Mouse (Mus musculus) stomach, embryonic 15.5 days (tissue): ENCODE data around the gene Grm8. TPM values are rescaled to one million over a fixed set of nuclear protein-coding genes. Genes with fewer than 3 reads are reported as not detected.
"Not testable (repeated sequence)": the region's sequence is repeated elsewhere in the genome, so short reads cannot be mapped to it uniquely, and the experiment has no call there.

Experiments used
- ATAC-seq: fragments of 200-750 bp; cut with Nextera tagmentation; 2 replicates; pipeline ENCODE4 v1.8.0; 2017; ENCODE audit warnings: low read depth, moderate number of reproducible peaks, moderate TSS enrichment; ENCODE audit not compliant: insufficient read depth, low FRiP score
- H3K27ac ChIP-seq: fragments of 300-500 bp; sonication (generic); 2 replicates; pipeline ENCODE4 v1.5.1; 2015; ENCODE audit warnings: mild to moderate bottlenecking, inconsistent platforms
- H3K27me3 ChIP-seq: fragments of 300-500 bp; sonication (generic); replicated peaks from 2 replicates; pipeline ENCODE4 v1.6.1; 2015; ENCODE audit warnings: inconsistent platforms
- H3K36me3 ChIP-seq: fragments of 300-500 bp; sonication (generic); 2 replicates; pipeline ENCODE4 v1.6.1; 2015; ENCODE audit warnings: inconsistent platforms
- H3K4me1 ChIP-seq: fragments of 300-500 bp; sonication (generic); 2 replicates; pipeline ENCODE4 v1.6.1; 2015; ENCODE audit warnings: inconsistent platforms
- H3K4me2 ChIP-seq: fragments of 300-500 bp; sonication (generic); 2 replicates; pipeline ENCODE4 v1.6.1; 2015; ENCODE audit warnings: mild to moderate bottlenecking, inconsistent platforms
- H3K4me3 ChIP-seq: fragments of 300-500 bp; sonication (generic); replicated peaks from 2 replicates; pipeline ENCODE4 v1.5.1; 2015; ENCODE audit warnings: inconsistent platforms
- H3K9ac ChIP-seq: fragments of 300-500 bp; sonication (generic); 2 replicates; pipeline ENCODE4 v1.6.1; 2015; ENCODE audit warnings: inconsistent platforms
- H3K9me3 ChIP-seq: fragments of 300-500 bp; sonication (generic); 2 replicates; pipeline ENCODE4 v1.6.1; 2016; ENCODE audit warnings: inconsistent platforms
- WGBS: fragments of 180-500 bp; shearing (Covaris S2); methylation state at CpG from one replicate; pipeline ENCODE4 v1.1.7; 2015; 5-methylcytosine and 5-hydroxymethylcytosine counted together
- polyA plus RNA-seq: library from polyadenylated mRNA; unstranded; fragments of >200 nt; fragmentation: Nextera tagmentation; extraction: Ambion mirVana; gene quantifications from 2 replicates; pipeline ENCODE4 v1.2.1, GENCODE M21; 2015

Grm8 gene
- polyA plus RNA-seq, 1 experiment from 2014 or later, result 1.6 TPM

GRCm38 (mm10) chr6:27928058-27928457 lies 206.9 kb downstream of the Grm8 start:
- H3K4me3 ChIP-seq, result no peak overlapping the region
- 39% methylated on average over 3 of the region's 3 CpGs for WGBS
- H3K9me3 ChIP-seq, result no peaks in the 10 kb centered on the region
- ATAC-seq, result no peak
- H3K36me3 ChIP-seq, result no peaks in the 10 kb centered on the region
- H3K4me1 ChIP-seq, result no peaks in the 10 kb centered on the region
- no peak overlapping the region for H3K4me2 ChIP-seq
- H3K27ac ChIP-seq, result no peak overlapping the region
- no peaks in the 10 kb centered on the region for H3K27me3 ChIP-seq
- no peak overlapping the region for H3K9ac ChIP-seq

GRCm38 (mm10) chr6:27913281-27913680 lies 221.7 kb downstream of the Grm8 start:
- Histone ChIP-seq H3K9ac (no peak overlapping the region), H3K27me3 (no peaks in the 10 kb centered on the region), H3K9me3 (no peaks in the 10 kb centered on the region), H3K36me3 (no peaks in the 10 kb centered on the region), H3K4me2 (no peak overlapping the region), H3K4me1 (no peaks in the 10 kb centered on the region), H3K27ac (no peak overlapping the region), H3K4me3 (no peak overlapping the region)
- ATAC-seq, result no peak
- WGBS, result 55% methylated on average over 1 of the region's 1 CpGs

- no peak for ATAC-seq
Measured at GRCm38 (mm10) chr6:27904358-27904757, 230.6 kb downstream of the Grm8 start.

GRCm38 (mm10) chr6:27902224-27902623 lies 232.8 kb downstream of the Grm8 start:
- H3K27me3 ChIP-seq, result no peaks in the 10 kb centered on the region
- H3K27ac ChIP-seq, result no peak overlapping the region
- H3K4me1 ChIP-seq, result no peaks in the 10 kb centered on the region
- no peak for ATAC-seq
- H3K9me3 ChIP-seq, result no peaks in the 10 kb centered on the region
- H3K4me3 ChIP-seq, result no peak overlapping the region
- H3K36me3 ChIP-seq, result no peaks in the 10 kb centered on the region
- WGBS, result 90% methylated on average over 1 of the region's 1 CpGs
- no peak overlapping the region for H3K9ac ChIP-seq
- H3K4me2 ChIP-seq, result no peak overlapping the region

More at GRCm38 (mm10) chr6:27904358-27904757, 230.6 kb downstream of the Grm8 start:
- H3K27ac ChIP-seq, result no peak overlapping the region
- no peaks in the 10 kb centered on the region for H3K9me3 ChIP-seq
- H3K27me3 ChIP-seq, result no peaks in the 10 kb centered on the region
- no peak overlapping the region for H3K4me3 ChIP-seq
- H3K4me2 ChIP-seq, result no peak overlapping the region
- no peaks in the 10 kb centered on the region for H3K36me3 ChIP-seq
- H3K4me1 ChIP-seq, result no peaks in the 10 kb centered on the region
- H3K9ac ChIP-seq, result no peak overlapping the region

- no peak overlapping the region for H3K9ac ChIP-seq
- no peak overlapping the region for H3K4me3 ChIP-seq
- ATAC-seq, result no peak
- H3K36me3 ChIP-seq, result no peaks in the 10 kb centered on the region
- no peak overlapping the region for H3K4me2 ChIP-seq
- no peaks in the 10 kb centered on the region for H3K9me3 ChIP-seq
- H3K4me1 ChIP-seq, result no peaks in the 10 kb centered on the region
- WGBS, result 80% methylated on average over 3 of the region's 3 CpGs
- H3K27me3 ChIP-seq, result no peaks in the 10 kb centered on the region
- H3K27ac ChIP-seq, result no peak overlapping the region
Measured at GRCm38 (mm10) chr6:27901396-27901795, 233.6 kb downstream of the Grm8 start.

GRCm38 (mm10) chr6:27895153-27895552 lies 239.8 kb downstream of the Grm8 start:
- H3K27me3 ChIP-seq, result no peaks in the 10 kb centered on the region
- no peaks in the 10 kb centered on the region for H3K36me3 ChIP-seq
- no peaks in the 10 kb centered on the region for H3K4me1 ChIP-seq
- H3K9ac ChIP-seq, result no peak overlapping the region
- no peak overlapping the region for H3K27ac ChIP-seq
- whole genome bisulfite sequencing, result 75% methylated on average over 1 of the region's 1 CpGs
- H3K4me3 ChIP-seq, result no peak overlapping the region
- no peaks in the 10 kb centered on the region for H3K9me3 ChIP-seq
- ATAC-seq, result no peak
- H3K4me2 ChIP-seq, result no peak overlapping the region

- ATAC-seq, result no peak
- no peaks in the 10 kb centered on the region for H3K27me3 ChIP-seq
- H3K4me1 ChIP-seq, result no peaks in the 10 kb centered on the region
- H3K4me3 ChIP-seq, result no peak overlapping the region
- no peaks in the 10 kb centered on the region for H3K36me3 ChIP-seq
- no peak overlapping the region for H3K4me2 ChIP-seq
- no peak overlapping the region for H3K27ac ChIP-seq
- 64% methylated on average over 1 of the region's 1 CpGs for WGBS
- H3K9ac ChIP-seq, result no peak overlapping the region
- H3K9me3 ChIP-seq, result no peaks in the 10 kb centered on the region
Measured at GRCm38 (mm10) chr6:27892886-27893285, 242.1 kb downstream of the Grm8 start.

GRCm38 (mm10) chr6:27888391-27888790 lies 246.6 kb downstream of the Grm8 start:
- 84% methylated on average over 2 of the region's 2 CpGs for WGBS
- Histone ChIP-seq H3K9ac (no peak overlapping the region), H3K36me3 (no peaks in the 10 kb centered on the region), H3K27me3 (no peaks in the 10 kb centered on the region), H3K27ac (no peak overlapping the region), H3K4me3 (no peak overlapping the region), H3K4me1 (no peaks in the 10 kb centered on the region), H3K9me3 (no peaks in the 10 kb centered on the region), H3K4me2 (no peak overlapping the region)
- ATAC-seq, result no peak

- no peak overlapping the region for H3K9ac ChIP-seq
- H3K4me3 ChIP-seq, result no peak overlapping the region
- no peaks in the 10 kb centered on the region for H3K27me3 ChIP-seq
- no peaks in the 10 kb centered on the region for H3K36me3 ChIP-seq
- H3K4me1 ChIP-seq, result no peaks in the 10 kb centered on the region
- peak; percentile 71; the same call in 1 of the 2 replicates for ATAC-seq
- no peaks in the 10 kb centered on the region for H3K9me3 ChIP-seq
- WGBS, result 70% methylated on average over 1 of the region's 1 CpGs
- no peak overlapping the region for H3K27ac ChIP-seq
- no peak overlapping the region for H3K4me2 ChIP-seq
Measured at GRCm38 (mm10) chr6:27887922-27888321, 247.1 kb downstream of the Grm8 start.

GRCm38 (mm10) chr6:27885786-27886185 lies 249.2 kb downstream of the Grm8 start:
- no peak for ATAC-seq
- H3K27ac ChIP-seq, result no peak overlapping the region
- H3K4me1 ChIP-seq, result no peaks in the 10 kb centered on the region
- H3K27me3 ChIP-seq, result no peaks in the 10 kb centered on the region
- H3K4me3 ChIP-seq, result no peak overlapping the region
- no peaks in the 10 kb centered on the region for H3K9me3 ChIP-seq
- no peak overlapping the region for H3K9ac ChIP-seq
- 62% methylated on average over 1 of the region's 1 CpGs for WGBS
- H3K4me2 ChIP-seq, result no peak overlapping the region
- H3K36me3 ChIP-seq, result no peaks in the 10 kb centered on the region

GRCm38 (mm10) chr6:27849644-27850043 lies 285.3 kb downstream of the Grm8 start:
- Histone ChIP-seq H3K4me3 (no peak overlapping the region), H3K9me3 (no peaks in the 10 kb centered on the region), H3K27me3 (no peaks in the 10 kb centered on the region), H3K36me3 (no peaks in the 10 kb centered on the region), H3K4me2 (no peak overlapping the region), H3K27ac (no peak overlapping the region), H3K4me1 (no peaks in the 10 kb centered on the region), H3K9ac (no peak overlapping the region)
- WGBS, result 61% methylated on average over 1 of the region's 1 CpGs
- no peak for ATAC-seq

- Histone ChIP-seq H3K9ac (no peak overlapping the region), H3K36me3 (no peaks in the 10 kb centered on the region), H3K4me3 (no peak overlapping the region), H3K27me3 (no peaks in the 10 kb centered on the region), H3K27ac (no peak overlapping the region), H3K9me3 (no peaks in the 10 kb centered on the region), H3K4me2 (no peak overlapping the region), H3K4me1 (no peaks in the 10 kb centered on the region)
- no peak for ATAC-seq
- 95% methylated on average over 1 of the region's 1 CpGs for WGBS
Measured at GRCm38 (mm10) chr6:27836159-27836558, 298.8 kb downstream of the Grm8 start.

GRCm38 (mm10) chr6:27819735-27820134 lies 315.2 kb downstream of the Grm8 start:
- H3K27ac ChIP-seq, H3K9me3 ChIP-seq: not testable (repeated sequence)
- WGBS, result 94% methylated on average over 2 of the region's 2 CpGs

More at GRCm38 (mm10) chr6:27819735-27820134, 315.2 kb downstream of the Grm8 start:
- H3K4me3 ChIP-seq, H3K4me1 ChIP-seq, H3K27me3 ChIP-seq, H3K4me2 ChIP-seq, H3K36me3 ChIP-seq, H3K9ac ChIP-seq, ATAC-seq: not testable (repeated sequence)
